ENCODE assay signal across 31 mouse cellular contexts in genomic region chr6:29326961-29327360, GRCm38 (mm10). TPM values are rescaled to one million over a fixed set of nuclear protein-coding genes. Genes with fewer than 3 reads are reported as not detected.
"Had no signal": no experiment of that assay in that cellular context is flagged by ENCODE, and none has a peak within 500 bp of the region (broad histone marks: within the 10 kb centered on the region; RNA-seq: fewer than 3 reads in every experiment).

No protein-coding gene starts in this region.

- ATAC-seq: liver, postnatal 0 days; lung, postnatal 0 days; midbrain, embryonic 13.5 days; midbrain, embryonic 16.5 days had no signal

- H3K27ac ChIP-seq: kidney, embryonic 15.5 days; limb, embryonic 12.5 days; limb, embryonic 15.5 days; liver, embryonic 14.5 days; macrophage; midbrain, embryonic 10.5 days; midbrain, embryonic 13.5 days; neural tube, embryonic 13.5 days; stomach, postnatal 0 days had no signal

- H3K4me1 ChIP-seq: kidney, embryonic 15.5 days; limb, embryonic 12.5 days; limb, embryonic 15.5 days; midbrain, embryonic 10.5 days; midbrain, embryonic 13.5 days; neural tube, embryonic 13.5 days had no signal

- H3K27me3 ChIP-seq: kidney, embryonic 15.5 days; limb, embryonic 12.5 days; limb, embryonic 15.5 days; midbrain, embryonic 13.5 days; neural tube, embryonic 13.5 days had no signal

- H3K4me3 ChIP-seq: kidney, embryonic 15.5 days; limb, embryonic 12.5 days; limb, embryonic 15.5 days; megakaryocyte, embryonic 14.5 days; midbrain, embryonic 10.5 days; midbrain, embryonic 13.5 days; myocyte; neural tube, embryonic 13.5 days had no signal

- DNase-seq: kidney, postnatal 10 days; kidney, postnatal 36 days; left cerebral cortex, postnatal 4 days; liver, postnatal 0 days; lung, embryonic 14.5 days; retina, postnatal 1 day; right cerebral cortex, postnatal 25 days; thymus, adult 2 months; thymus, postnatal 14 days; thymus, postnatal 4 days had no signal

RNA-seq across cellular contexts. Expression of gene Fam71f1, which starts 8.0 kb away (rescaled TPM):
- total RNA-seq: layer of hippocampus, postnatal 14 days; left cerebral cortex, adult 8-10 months; left cerebral cortex, postnatal 14 days; left cerebral cortex, postnatal 4 days; monocyte, adult 5-6 weeks; neutrophil, adult 5-6 weeks had no signal
- polyA plus RNA-seq: limb, embryonic 12.5 days; limb, embryonic 15.5 days; liver, embryonic 14.5 days; liver, postnatal 0 days; lung, embryonic 14.5 days; lung, postnatal 0 days; macrophage; midbrain, embryonic 10.5 days; midbrain, embryonic 13.5 days; midbrain, embryonic 16.5 days; neural tube, embryonic 13.5 days; small intestine, adult 2 months; spleen, adult 2 months; stomach, embryonic 14.5 days; stomach, postnatal 0 days; thymus, adult 2 months had no signal

RNA-seq across cellular contexts. Expression of gene Fam71f2, which starts 47.6 kb away (rescaled TPM):
- total RNA-seq: left cerebral cortex, postnatal 4 days; neutrophil, adult 5-6 weeks had no signal
- polyA plus RNA-seq: macrophage; stomach, postnatal 0 days had no signal
